Mouse (Mus musculus) right cerebral cortex, adult 2 months (tissue): ENCODE measurements around the gene Rab11fip3.

Experiments used
- DNase-seq, 2 experiments: peaks; one replicate each; pipeline ENCODE4 v3.0.0; 2021 to 2022; ENCODE audit warnings: low spot score in 2 of 2

Rab11fip3 gene

DNA sequence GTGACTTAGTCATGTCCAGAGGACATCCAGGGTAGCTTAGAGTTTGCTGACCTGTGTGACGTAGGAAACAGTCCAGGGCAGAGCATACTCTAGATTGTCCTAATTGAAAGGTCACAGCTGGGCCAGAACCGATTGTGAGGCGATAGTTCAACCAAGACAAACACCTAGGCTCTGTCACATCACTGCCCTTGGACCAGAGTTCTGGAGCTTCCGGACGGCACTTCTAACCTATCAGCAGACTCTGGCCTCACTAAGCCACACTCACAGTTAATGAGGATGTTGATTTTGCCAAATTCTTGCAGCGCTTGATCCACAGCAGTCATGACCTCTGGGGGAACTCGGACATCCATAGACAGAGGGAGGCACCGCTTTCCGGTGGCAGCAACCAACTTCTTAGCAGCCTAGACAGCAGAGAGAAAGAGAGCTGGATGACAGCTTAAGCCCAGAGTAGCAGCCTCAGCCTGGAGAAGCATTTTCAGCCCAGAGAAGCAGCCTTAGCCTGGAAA lies 17.8 kb upstream of the Rab11fip3 start:
- no peak for DNase-seq

GRCm38 (mm10) chr17:26080867-26081266 lies 11.5 kb upstream of the Rab11fip3 start:
- no peak for DNase-seq

GRCm38 (mm10) chr17:26078851-26079250 lies 9.5 kb upstream of the Rab11fip3 start:
- peak in 1 of 2 experiments; percentile 40 for DNase-seq

DNA sequence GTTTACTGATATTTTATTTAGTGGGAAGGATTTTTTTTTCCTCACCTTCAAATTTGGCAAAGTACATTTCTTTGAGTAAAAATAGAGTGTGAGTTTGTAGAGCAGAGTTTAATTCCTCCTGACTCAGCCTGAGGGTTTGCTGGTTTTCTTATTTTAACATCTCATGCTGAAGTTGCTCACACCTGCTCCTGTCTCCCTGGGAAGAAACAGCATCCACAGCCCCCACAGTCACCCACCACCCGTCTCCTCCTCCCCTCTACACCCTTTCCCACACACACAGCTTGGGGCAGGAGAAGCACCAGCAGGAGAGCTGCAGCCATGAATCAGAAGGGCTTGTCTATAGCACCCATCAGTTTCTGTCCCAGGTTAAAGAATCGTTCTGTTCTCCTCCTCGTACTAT lies 5.9 kb upstream of the Rab11fip3 start:
- DNase-seq: peak; percentile 75 to 77

DNA sequence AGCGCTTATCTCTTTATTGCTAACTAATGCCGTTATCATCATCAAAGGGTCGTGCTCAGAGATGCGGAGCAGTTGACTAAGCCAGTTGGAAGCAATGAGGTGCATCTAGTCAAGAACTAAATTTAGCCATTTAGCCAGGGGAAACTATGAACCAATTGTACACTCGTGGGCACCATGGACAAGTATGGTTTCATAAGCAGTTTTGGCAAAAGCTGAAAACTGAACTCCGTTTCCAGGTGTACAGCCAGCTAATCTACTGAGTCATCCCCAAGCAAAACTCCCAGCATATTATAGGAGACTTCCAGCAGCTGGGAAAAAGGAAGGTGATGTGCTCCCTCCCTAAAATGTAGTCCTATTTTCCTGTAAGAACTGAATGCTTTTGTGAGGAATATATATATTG lies 781 bp upstream of the Rab11fip3 start:
- no peak for DNase-seq

DNA sequence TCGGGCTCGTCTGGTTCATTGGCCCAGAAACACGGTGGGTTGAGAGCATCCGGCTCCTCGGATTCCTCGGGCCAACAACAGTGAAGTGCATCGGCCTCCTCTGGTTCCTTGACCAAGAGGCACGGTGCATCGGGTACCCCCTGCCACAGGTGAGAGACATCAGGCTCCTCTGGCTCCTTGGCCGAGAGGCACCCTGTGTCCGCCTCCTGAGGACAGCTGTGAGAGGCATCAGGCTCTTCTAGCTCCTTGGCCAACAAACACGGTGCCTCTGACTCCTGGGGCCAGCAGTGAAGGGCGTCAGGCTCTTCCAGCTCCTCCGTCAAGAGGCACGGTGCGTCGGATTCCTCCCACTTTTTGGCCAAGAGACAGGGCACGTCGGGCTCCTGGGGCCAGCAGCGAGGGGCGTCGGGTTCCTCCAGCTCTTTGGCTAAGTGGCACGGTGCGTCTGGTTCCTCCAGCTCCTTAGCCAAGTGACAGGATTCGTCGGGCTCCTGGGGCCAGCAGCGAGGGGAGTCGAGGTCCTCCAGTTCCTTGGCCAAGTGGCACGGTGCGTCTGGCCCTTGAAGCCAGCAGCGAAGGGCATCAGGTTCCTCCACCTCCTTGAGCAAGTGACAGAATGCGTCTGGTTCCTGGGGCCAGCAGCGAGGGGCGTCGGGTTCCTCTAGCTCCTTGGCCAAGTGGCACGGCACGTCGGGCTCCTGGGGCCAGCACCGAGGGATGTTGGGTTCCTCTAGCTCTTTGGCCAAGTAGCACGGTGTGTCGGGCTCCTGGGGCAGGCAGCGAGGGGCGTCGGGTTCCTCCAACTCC lies 1.1 kb downstream of the Rab11fip3 start:
- DNase-seq: no peak

DNA sequence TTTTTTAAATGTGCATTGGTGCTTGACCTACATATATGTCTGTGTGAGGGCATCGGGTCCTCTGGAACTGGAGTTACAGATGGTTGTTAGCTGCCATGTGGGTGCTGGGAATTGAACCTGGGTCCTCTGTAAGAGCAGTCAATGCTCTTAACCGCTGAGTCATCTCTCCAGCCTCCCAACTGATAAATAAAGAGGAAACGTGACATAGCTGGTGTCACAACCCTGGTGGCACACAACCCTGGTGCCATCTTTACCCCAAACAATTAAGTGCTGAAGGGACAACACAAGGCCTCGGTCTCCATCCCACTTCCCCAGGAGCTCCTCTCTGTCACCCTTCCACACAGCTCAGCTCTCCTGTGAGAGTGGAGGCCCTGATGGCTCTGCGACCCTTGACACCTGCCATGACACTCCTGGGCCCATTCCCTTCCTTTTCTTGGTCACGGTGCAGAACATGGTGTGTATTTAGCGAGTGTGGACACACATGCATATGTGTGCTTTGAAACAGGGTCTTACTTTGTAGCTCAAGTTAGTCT lies 2.8 kb downstream of the Rab11fip3 start:
- DNase-seq: no peak

- DNase-seq: no peak
These were observed 4.4 kb downstream of the Rab11fip3 start for GRCm38 (mm10) chr17:26064916-26065315.

DNA sequence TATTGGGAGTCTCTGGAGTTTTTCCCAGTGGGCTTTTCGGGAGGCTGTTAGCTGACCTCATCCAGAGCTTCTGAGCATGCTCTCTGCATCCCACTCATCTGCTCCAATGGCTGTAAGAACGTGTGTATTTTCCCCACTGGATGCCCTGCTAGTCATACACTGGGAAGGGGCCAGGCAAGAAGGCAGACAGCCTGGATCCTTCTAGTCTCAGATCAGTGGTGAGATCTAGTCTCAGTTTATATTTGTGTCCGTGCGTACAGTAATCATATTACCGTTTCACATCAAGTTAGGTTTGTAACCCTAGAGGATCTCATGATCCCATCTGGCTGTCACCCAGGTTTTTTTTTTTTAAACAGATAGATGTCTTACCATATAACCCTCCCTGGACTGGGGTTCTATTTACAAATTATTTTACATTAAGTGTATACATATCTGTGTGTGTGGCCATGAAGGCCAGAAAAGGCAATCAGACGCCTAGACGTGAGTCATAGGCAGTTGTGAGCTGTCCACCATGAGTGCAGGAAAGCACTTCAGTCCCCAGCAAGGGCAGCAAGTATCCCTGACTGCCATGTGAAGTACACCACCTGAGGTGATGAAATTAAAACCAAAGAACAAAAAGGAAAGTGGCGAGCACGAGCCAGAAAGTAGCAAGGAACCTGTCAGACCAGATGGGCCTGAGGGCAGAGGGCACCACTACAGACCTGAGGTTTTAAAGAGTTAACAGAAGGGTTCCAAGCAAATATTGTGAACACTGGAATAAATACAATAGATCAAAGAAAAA lies 11.4 kb downstream of the Rab11fip3 start:
- no peak for DNase-seq

DNA sequence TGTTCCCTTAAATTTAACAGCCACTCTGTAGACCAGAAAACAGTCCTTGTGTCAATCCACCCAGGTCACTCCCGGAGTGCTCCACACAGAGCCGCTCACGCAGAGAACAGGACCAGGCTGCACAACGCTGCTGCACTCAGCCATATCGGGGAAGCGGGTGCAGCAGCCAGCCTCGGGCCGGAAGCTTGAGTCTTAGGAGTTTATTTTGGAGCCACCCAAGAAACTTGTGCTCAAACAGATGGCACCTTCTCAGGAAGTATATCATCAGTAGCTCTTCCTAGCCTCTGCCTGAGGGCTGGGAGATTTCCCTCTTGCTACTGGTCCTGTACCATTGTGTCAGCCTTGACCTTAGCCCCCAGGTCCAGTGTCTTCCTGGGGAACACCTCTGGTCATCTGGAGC lies 12.1 kb downstream of the Rab11fip3 start:
- DNase-seq: peak in 1 of 2 experiments; percentile 52

DNA sequence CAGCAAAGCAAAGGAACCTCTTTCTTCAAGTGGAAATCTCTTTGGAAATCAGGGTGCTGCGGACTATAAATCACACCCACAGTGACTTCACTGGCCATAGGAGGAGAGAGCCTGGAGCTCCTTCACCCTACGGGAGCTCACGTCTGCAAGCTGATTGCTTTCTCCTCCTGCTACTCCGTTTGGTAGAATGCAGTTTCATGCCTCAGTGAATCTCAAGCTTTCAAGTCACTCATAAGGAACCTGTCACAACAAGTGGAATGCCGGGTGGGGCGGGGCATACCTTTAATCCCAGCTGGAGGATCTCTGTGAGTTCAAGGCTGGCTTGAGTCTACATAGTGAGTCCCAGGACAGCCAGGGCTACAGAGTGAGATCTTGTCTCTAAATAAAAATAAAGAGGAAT lies 14.2 kb downstream of the Rab11fip3 start:
- no peak for DNase-seq

DNA sequence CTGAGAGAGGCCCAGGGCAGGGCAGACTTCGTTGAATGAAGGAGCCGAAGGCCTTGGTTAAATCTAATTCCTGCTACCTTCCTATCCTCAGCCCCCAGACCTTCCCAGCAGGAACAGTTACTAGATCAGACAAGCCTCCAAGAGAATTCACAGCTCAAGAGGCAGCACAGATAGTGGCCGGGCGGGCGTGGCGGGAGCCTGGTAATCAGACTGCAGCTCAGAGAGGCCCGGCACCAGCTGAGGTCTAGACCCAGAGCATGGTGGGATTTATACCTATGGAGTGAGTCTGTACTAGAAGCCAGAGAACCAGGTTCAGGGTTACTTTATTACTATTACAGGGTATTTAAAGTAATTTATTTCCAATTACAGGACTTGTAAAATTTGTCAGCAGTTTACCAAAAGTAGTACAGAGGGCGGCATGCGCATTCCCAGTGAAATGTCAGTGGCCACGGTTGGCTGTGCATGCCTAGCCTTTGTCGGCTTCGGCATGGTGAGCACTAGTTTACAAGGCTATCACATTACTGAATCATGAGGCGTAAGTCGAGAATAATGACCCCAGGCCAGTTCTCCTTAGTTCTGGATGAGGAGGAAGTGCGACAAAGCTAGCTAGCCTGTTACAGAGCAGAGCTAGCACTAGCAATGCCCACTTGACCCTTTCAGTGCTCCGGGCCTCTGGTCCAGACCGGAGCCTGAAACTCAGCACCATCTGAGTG lies 15.1 kb downstream of the Rab11fip3 start:
- no peak for DNase-seq

DNA sequence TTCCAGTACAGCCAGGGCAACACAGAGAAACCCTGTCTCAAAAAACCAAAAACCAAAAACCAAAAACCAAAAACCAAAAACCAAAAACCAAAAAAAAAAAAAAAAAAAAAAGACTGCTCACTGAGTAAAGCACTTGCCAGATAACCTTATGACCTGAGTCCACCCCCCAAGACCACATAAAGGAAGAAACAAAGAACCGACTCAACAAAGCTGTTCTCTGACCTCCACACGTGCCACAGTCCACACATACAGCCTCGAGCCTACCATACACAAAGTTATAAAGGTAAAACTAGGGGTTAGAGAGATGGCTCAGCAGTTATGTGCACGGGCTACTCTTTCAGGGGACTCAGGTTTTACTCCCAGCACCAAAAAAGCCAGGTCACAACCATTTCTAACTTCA lies 16.6 kb downstream of the Rab11fip3 start:
- DNase-seq: no peak

DNA sequence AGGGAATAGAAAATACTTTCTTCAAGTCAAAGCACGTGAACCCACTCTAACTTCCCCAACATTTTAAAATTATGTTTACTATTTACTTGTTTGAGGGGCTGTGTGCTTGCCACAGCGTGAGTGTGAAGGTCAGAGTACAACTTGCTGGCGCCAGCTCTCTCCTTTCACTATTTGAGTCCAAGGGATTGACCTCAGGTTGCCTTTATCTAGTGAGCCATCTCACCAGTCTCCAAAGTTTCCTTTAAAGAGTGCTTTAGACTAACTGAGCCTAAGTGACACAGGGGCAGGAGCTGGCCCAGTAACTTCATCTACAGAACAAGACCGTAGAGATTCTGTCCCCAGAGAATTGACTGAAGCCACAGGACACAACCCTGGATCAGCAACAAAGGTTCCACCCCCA lies 17.3 kb downstream of the Rab11fip3 start:
- no peak for DNase-seq

- no peak for DNase-seq
These were observed 21.2 kb downstream of the Rab11fip3 start for GRCm38 (mm10) chr17:26048118-26048517.

- no peak for DNase-seq
These were observed 22.9 kb downstream of the Rab11fip3 start for GRCm38 (mm10) chr17:26046253-26046997.

DNA sequence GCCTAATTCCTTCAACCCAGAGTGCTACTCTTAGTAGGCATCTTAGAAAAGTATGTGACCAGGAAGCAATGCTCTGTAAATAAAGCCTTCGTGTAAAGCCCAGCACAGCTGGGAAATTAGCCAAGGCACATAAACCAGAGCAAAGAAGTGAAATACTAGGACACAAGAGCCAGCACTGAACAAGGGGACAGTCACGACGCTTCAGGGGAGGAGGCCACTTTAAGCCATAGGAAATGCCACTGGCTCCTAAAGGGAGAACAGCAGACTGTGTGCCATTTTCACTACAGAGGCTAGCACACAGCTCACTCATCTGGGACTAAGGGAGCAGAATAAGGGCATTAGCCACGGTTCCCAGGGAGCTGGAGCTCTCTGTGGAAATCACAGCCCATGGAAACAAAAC lies 24.1 kb downstream of the Rab11fip3 start:
- no peak for DNase-seq

GRCm38 (mm10) chr17:26043249-26043636 lies 26.1 kb downstream of the Rab11fip3 start:
- peak; percentile 66 to 76 for DNase-seq

DNA sequence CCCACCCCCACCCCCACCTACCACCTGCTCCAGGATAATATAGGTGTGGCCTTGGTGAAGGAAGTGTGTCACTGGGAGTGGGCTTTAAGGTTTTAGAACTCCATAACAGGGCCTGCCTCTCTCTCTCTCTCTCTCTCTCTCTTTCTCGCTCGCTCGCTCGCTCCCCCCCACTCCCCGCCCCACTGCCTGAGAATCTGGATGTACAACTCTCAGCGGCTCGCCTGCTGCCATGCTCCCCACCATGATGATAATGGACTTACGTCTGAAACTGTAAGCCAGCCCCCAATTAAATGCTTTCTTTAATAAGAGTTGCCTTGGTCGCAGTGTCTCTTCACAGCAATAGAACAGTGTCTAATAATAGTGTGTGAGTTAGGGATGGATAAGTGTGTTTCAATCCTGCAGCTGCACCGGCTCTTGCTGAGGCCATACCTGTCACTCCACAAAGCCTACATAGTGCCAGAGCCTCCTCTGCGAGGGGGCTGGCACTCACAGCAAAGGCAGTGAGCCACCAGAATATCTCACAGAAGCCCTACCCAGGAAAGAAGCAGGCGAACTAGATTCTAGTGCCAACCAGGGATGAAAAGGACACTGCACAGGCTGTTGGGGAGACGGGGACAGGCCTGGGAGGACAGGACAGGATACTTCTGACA lies 26.6 kb downstream of the Rab11fip3 start:
- DNase-seq: peak; percentile 30 to 55

GRCm38 (mm10) chr17:26041111-26041802 lies 28.1 kb downstream of the Rab11fip3 start:
- DNase-seq: peak; percentile 49 to 64
